Mouse (Mus musculus) C2C12 (cell line): ENCODE results near the gene Usp36. TPM values are rescaled to one million over a fixed set of nuclear protein-coding genes. Genes with fewer than 3 reads are reported as not detected.

Experiments used
- H3K27me3 ChIP-seq: one replicate; pipeline ENCODE4 v1.6.1; 2011; ENCODE audit not compliant: control insufficient read depth, insufficient read depth, insufficient read length
- H3K36me3 ChIP-seq: one replicate; pipeline ENCODE4 v1.6.1; 2011; ENCODE audit not compliant: control insufficient read depth, insufficient read depth
- H3K4me3 ChIP-seq: one replicate; pipeline ENCODE4 v1.5.1; 2011; ENCODE audit warnings: mild to moderate bottlenecking, control low read depth; ENCODE audit not compliant: poor library complexity, insufficient read depth, severe bottlenecking
- H3K79me2 ChIP-seq: one replicate; pipeline ENCODE4 v1.6.1; 2011; ENCODE audit not compliant: control insufficient read depth, insufficient read depth
- H3K79me3 ChIP-seq: one replicate; pipeline ENCODE4 v1.6.1; 2011; ENCODE audit warnings: low read depth, control low read depth
- H3ac ChIP-seq: one replicate; pipeline ENCODE3; 2011; ENCODE audit warnings: low read depth; ENCODE audit not compliant: control insufficient read depth, insufficient read length
- CEBPB ChIP-seq: IDR thresholded peaks from one replicate; pipeline ENCODE4 v1.6.1; 2011; ENCODE audit warnings: low read depth, mild to moderate bottlenecking, control low read depth, moderate library complexity
- CTCF ChIP-seq: IDR thresholded peaks from one replicate; pipeline ENCODE4 v1.5.1; 2011; ENCODE audit not compliant: control insufficient read depth, insufficient read depth, insufficient read length
- FOSL1 ChIP-seq: IDR thresholded peaks from one replicate; pipeline ENCODE4 v1.8.0; 2011; ENCODE audit warnings: mild to moderate bottlenecking, low read length; ENCODE audit not compliant: poor library complexity, insufficient read depth, severe bottlenecking
- MAX ChIP-seq: IDR thresholded peaks from one replicate; pipeline ENCODE4 v1.6.1; 2011; ENCODE audit warnings: mild to moderate bottlenecking, control low read depth
- MYOD1 ChIP-seq: IDR thresholded peaks from one replicate; pipeline ENCODE4 v1.6.1; 2011; ENCODE audit warnings: low read depth; ENCODE audit not compliant: control insufficient read depth, insufficient read length
- MYOG ChIP-seq: IDR thresholded peaks from one replicate; pipeline ENCODE4 v1.6.1; 2011; ENCODE audit not compliant: control insufficient read depth, insufficient read length; ENCODE audit errors: extremely low read depth
- USF1 ChIP-seq: IDR thresholded peaks from one replicate; pipeline ENCODE4 v1.6.1; 2011; ENCODE audit warnings: low read depth, mild to moderate bottlenecking, control low read depth, moderate library complexity
- polyA plus RNA-seq: library from polyadenylated mRNA; unstranded; fragments of >200 nt; fragmentation: generic; extraction: Trizol; gene quantifications from one replicate; pipeline ENCODE4 v1.2.1, GENCODE M21; 2012; ENCODE audit warnings: missing spikeins

Usp36 gene
- polyA plus RNA-seq, 1 experiment = 14.8 TPM

- no peak for TF ChIP-seq USF1
- no peak for TF ChIP-seq MAX
- no peak for TF ChIP-seq FOSL1
- no peak for TF ChIP-seq MYOD1
- TF ChIP-seq CTCF = no peak
- TF ChIP-seq MYOG = no peak
- TF ChIP-seq CEBPB = no peak
- Histone ChIP-seq H3K4me3 (no peak overlapping the region), H3ac (no peak overlapping the region), H3K79me3 (peaks cover 8% of the 10 kb centered on the region), H3K36me3 (no peaks in the 10 kb centered on the region), H3K79me2 (peaks cover 74% of the 10 kb centered on the region), H3K27me3 (no peaks in the 10 kb centered on the region)
Measured at GRCm38 (mm10) chr11:118245130-118245529, 44.9 kb downstream of the Usp36 start.

- H3K79me2 ChIP-seq = peaks cover 79% of the 10 kb centered on the region
- H3K27me3 ChIP-seq = no peaks in the 10 kb centered on the region
- H3K36me3 ChIP-seq = no peaks in the 10 kb centered on the region
- no peak overlapping the region for H3K4me3 ChIP-seq
- no peak overlapping the region for H3ac ChIP-seq
- peaks cover 8% of the 10 kb centered on the region for H3K79me3 ChIP-seq
- TF ChIP-seq USF1 (no peak), MAX (no peak), MYOG (no peak), MYOD1 (no peak), CEBPB (no peak), CTCF (no peak), FOSL1 (no peak)
Measured at GRCm38 (mm10) chr11:118243627-118244261, 46.3 kb downstream of the Usp36 start.

GRCm38 (mm10) chr11:118242506-118242905 is 47.5 kb downstream of the Usp36 start:
- Histone ChIP-seq H3K79me3 (peaks cover 9% of the 10 kb centered on the region), H3K4me3 (no peak overlapping the region), H3K27me3 (no peaks in the 10 kb centered on the region), H3ac (no peak overlapping the region), H3K79me2 (peaks cover 74% of the 10 kb centered on the region), H3K36me3 (no peaks in the 10 kb centered on the region)
- TF ChIP-seq MAX = no peak
- no peak for TF ChIP-seq MYOD1
- no peak for TF ChIP-seq MYOG
- no peak for TF ChIP-seq CEBPB
- TF ChIP-seq USF1 = no peak
- no peak for TF ChIP-seq CTCF
- no peak for TF ChIP-seq FOSL1

GRCm38 (mm10) chr11:118240388-118240787 is 49.7 kb downstream of the Usp36 start:
- Histone ChIP-seq H3ac (no peak overlapping the region), H3K27me3 (no peaks in the 10 kb centered on the region), H3K4me3 (no peak overlapping the region), H3K79me2 (peaks cover 60% of the 10 kb centered on the region), H3K36me3 (no peaks in the 10 kb centered on the region), H3K79me3 (peaks cover 8% of the 10 kb centered on the region)
- TF ChIP-seq MYOD1 (no peak), FOSL1 (no peak), USF1 (no peak), MAX (no peak), CTCF (no peak), MYOG (no peak), CEBPB (no peak)

GRCm38 (mm10) chr11:118239281-118240198 is 50.5 kb downstream of the Usp36 start:
- TF ChIP-seq FOSL1 (no peak), MYOD1 (peak; percentile 15)
- H3K4me3 ChIP-seq = no peak overlapping the region
- H3K27me3 ChIP-seq = no peaks in the 10 kb centered on the region
- H3K36me3 ChIP-seq = no peaks in the 10 kb centered on the region
- H3K79me3 ChIP-seq = peaks cover 8% of the 10 kb centered on the region
- H3ac ChIP-seq = no peak overlapping the region
- peaks cover 60% of the 10 kb centered on the region for H3K79me2 ChIP-seq

GRCm38 (mm10) chr11:118236520-118237190 is 53.4 kb downstream of the Usp36 start:
- Histone ChIP-seq H3K79me3 (peaks cover 6% of the 10 kb centered on the region), H3K79me2 (peaks cover 40% of the 10 kb centered on the region), H3K36me3 (no peaks in the 10 kb centered on the region), H3K27me3 (no peaks in the 10 kb centered on the region), H3K4me3 (no peak overlapping the region), H3ac (no peak overlapping the region)
- TF ChIP-seq MYOG (no peak), MYOD1 (no peak), USF1 (no peak), MAX (no peak), FOSL1 (no peak), CTCF (no peak), CEBPB (no peak)
